Mouse (Mus musculus) midbrain, embryonic 12.5 days (tissue): ENCODE measurements around the gene Dlg2. TPM values are rescaled to one million over a fixed set of nuclear protein-coding genes. Genes with fewer than 3 reads are reported as not detected.
A peak's percentile ranks its signal among the peaks of the same experiment; 100 is the strongest.

ENCODE experiments used
- ATAC-seq: fragments of 200-750 bp; cut with Nextera tagmentation; 2 replicates; pipeline ENCODE4 v1.8.0; 2017; ENCODE audit warnings: low read depth, moderate TSS enrichment, moderate library complexity; ENCODE audit not compliant: low FRiP score
- H3K27ac ChIP-seq: fragments of 300-500 bp; sonication (generic); replicated peaks from 2 replicates; pipeline ENCODE4 v1.5.1; 2016; ENCODE audit warnings: mild to moderate bottlenecking
- H3K27me3 ChIP-seq: fragments of 300-500 bp; sonication (generic); 2 replicates; pipeline ENCODE4 v1.6.1; 2016; ENCODE audit warnings: mild to moderate bottlenecking
- H3K36me3 ChIP-seq: fragments of 300-500 bp; sonication (generic); 2 replicates; pipeline ENCODE4 v1.6.1; 2016
- H3K4me1 ChIP-seq: fragments of 300-500 bp; sonication (generic); 2 replicates; pipeline ENCODE4 v1.6.1; 2016
- H3K4me2 ChIP-seq: fragments of 300-500 bp; sonication (generic); replicated peaks from 2 replicates; pipeline ENCODE4 v1.6.1; 2016; ENCODE audit warnings: mild to moderate bottlenecking, moderate library complexity
- H3K4me3 ChIP-seq: fragments of 300-500 bp; sonication (generic); 2 replicates; pipeline ENCODE4 v1.5.1; 2016; ENCODE audit warnings: mild to moderate bottlenecking
- H3K9ac ChIP-seq: fragments of 300-500 bp; sonication (generic); replicated peaks from 2 replicates; pipeline ENCODE4 v1.6.1; 2016; ENCODE audit warnings: mild to moderate bottlenecking, moderate library complexity
- H3K9me3 ChIP-seq: fragments of 300-500 bp; sonication (generic); 2 replicates; pipeline ENCODE4 v1.6.1; 2016; ENCODE audit warnings: mild to moderate bottlenecking
- WGBS: fragments of 180-500 bp; shearing (Covaris S2); methylation state at CpG from one replicate; pipeline ENCODE4 v1.1.7; 2016; 5-methylcytosine and 5-hydroxymethylcytosine counted together
- polyA plus RNA-seq: library from polyadenylated mRNA; unstranded; fragments of >200 nt; fragmentation: Nextera tagmentation; extraction: Ambion mirVana; gene quantifications from 2 replicates; pipeline ENCODE4 v1.2.1, GENCODE M21; 2016

Gene Dlg2
- polyA plus RNA-seq, 1 experiment from 2014 or later, result 4.2 TPM

DNA sequence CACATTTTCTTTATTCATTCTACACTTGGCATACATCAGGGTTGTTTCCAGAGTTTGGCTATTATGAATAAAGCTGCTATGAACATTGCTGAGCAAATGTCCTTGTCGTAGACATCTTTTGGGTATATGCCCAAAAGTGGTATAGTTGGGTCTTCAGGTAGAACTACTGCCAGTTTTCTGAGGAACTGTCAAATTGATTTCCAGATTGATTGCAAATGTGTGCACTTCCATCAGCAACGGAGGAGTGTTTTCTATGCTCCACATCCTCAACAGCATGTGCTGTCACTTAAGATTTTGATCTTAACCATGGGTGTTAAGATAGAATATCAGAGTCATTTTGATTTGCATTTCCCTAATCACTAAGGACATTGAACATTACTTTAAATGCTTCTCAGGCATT lies 1486.5 kb downstream of the Dlg2 start:
- H3K27me3 ChIP-seq, result no peaks in the 10 kb centered on the region
- no peak overlapping the region for H3K4me3 ChIP-seq
- H3K4me1 ChIP-seq, result no peaks in the 10 kb centered on the region
- no peak for ATAC-seq
- no peaks in the 10 kb centered on the region for H3K9me3 ChIP-seq
- H3K4me2 ChIP-seq, result no peak overlapping the region
- H3K36me3 ChIP-seq, result no peaks in the 10 kb centered on the region
- no peak overlapping the region for H3K9ac ChIP-seq
- WGBS, result 82% methylated on average over 2 of the region's 2 CpGs
- H3K27ac ChIP-seq, result no peak overlapping the region

DNA sequence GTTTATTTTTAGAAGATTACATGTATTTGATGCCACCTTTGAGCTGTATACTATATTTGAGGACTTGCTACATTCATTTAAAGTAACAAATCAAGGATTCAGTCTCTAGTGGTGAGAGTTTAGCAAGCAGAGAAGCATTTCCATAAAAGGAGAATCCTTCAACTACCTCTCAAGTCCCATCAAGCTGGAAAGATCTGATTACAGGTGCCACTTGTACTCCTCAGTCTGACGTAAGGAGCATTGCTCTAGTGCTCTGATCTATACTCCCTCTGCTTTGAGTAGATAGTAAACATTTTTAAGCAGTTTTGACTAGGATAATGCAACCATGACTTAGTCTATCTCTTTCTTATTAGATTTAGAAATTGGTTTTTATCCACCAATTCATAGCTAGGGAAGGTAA lies 1496.5 kb downstream of the Dlg2 start:
- ATAC-seq, result no peak
- Histone ChIP-seq H3K4me2 (no peak overlapping the region), H3K27me3 (no peaks in the 10 kb centered on the region), H3K36me3 (no peaks in the 10 kb centered on the region), H3K4me1 (no peaks in the 10 kb centered on the region), H3K9me3 (no peaks in the 10 kb centered on the region), H3K27ac (no peak overlapping the region), H3K4me3 (no peak overlapping the region), H3K9ac (no peak overlapping the region)
- 73% methylated on average over 1 of the region's 1 CpGs for WGBS

DNA sequence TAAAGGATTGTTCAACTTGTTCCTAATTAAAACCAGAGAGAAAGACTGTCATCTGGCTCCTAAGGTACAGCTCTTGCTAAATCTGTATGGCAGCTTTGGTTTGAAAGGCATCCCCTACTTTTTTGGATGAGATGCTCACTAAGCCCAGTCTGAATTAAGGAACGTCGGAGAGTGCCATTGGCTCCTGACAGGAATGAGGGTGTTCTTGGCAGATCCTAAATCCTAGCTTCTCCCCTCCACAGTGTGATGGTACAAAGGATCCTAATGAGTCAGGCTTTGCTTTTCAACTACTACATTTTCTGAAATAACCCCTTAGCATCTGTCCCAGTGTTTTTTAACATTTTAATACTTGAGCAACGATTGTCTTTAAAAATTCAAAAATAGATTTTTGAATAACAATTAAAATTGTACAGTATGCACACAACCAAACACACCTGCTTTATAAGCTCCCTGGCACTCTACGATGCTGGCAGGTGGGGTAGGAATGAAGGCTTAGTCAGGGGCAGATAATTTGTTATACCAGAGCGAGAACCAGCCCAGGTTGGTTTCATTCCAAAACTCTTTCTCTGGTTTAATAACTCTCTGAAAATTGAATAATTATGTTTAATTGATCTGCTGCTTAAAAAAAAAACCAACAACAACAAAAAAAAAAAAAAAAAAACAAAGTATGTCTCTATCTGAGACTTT lies 1527.4 kb downstream of the Dlg2 start:
- no peaks in the 10 kb centered on the region for H3K27me3 ChIP-seq
- no peak overlapping the region for H3K4me3 ChIP-seq
- no peaks in the 10 kb centered on the region for H3K36me3 ChIP-seq
- H3K27ac ChIP-seq, result no peak overlapping the region
- no peak overlapping the region for H3K4me2 ChIP-seq
- H3K4me1 ChIP-seq, result no peaks in the 10 kb centered on the region
- no peak overlapping the region for H3K9ac ChIP-seq
- 84% methylated on average over 5 of the region's 5 CpGs for WGBS
- no peaks in the 10 kb centered on the region for H3K9me3 ChIP-seq
- no peak for ATAC-seq

DNA sequence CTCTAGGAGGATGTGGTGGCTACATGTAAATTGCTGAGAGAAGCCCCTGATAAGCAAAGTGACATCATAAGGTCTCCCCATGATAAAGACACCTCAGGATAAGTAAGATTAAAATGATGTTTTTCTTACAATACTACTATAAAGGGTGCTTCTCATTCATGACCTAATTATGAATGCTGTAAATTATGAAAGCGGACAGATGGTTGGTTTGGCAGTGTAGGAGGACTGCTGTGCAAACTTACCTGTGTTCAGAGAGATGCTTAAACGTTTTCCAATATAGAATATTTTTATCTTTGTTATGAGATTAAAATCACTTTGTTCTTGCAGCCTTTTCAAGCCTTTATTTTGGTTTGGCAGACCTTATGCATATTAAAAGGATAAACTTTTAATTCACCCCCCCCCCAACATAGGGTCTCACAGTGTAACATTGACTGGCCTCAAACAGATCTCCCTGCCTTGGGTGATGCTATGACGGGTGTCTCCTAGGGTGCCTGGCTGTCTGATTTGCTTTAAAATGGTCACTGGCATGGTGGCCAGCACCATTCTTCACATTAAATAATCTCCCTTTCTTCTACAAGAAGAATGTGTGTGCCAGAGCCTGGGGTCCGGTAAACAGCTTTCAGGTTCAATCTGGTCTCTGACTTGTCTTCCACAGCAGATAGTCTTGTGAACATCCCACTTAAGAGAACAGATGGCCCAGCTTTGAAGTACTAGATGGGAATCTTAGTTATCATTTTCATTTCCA lies 1529.4 kb downstream of the Dlg2 start:
- no peak for ATAC-seq
- Histone ChIP-seq H3K27ac (no peak overlapping the region), H3K9me3 (no peaks in the 10 kb centered on the region), H3K4me2 (no peak overlapping the region), H3K4me1 (no peaks in the 10 kb centered on the region), H3K9ac (no peak overlapping the region), H3K4me3 (no peak overlapping the region), H3K27me3 (no peaks in the 10 kb centered on the region), H3K36me3 (no peaks in the 10 kb centered on the region)
- WGBS, result 74% methylated on average over 4 of the region's 4 CpGs

DNA sequence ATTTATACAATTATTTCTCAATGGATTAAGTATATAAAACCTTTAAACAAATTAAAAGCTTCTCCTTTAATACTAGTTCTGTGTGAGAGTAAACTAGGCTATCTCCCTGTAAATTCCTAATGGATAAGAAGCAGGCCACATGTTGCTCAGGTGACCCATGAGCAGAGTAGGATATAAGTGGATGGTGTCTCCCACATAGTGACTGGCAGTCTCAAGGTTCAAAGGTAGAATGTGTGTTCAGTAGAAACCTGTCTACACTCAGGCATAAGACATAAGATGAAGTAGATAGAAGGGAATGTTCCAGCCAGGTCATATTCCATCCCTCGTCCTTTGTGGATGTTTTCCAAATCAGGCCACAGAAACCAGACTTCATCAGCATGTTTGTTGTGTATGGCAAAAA lies 1532.2 kb downstream of the Dlg2 start:
- Histone ChIP-seq H3K9ac (no peak overlapping the region), H3K9me3 (no peaks in the 10 kb centered on the region), H3K27ac (no peak overlapping the region), H3K4me2 (no peak overlapping the region), H3K4me3 (no peak overlapping the region), H3K27me3 (no peaks in the 10 kb centered on the region), H3K36me3 (no peaks in the 10 kb centered on the region), H3K4me1 (no peaks in the 10 kb centered on the region)
- no peak for ATAC-seq
- WGBS, result 94% methylated on average over 1 of the region's 1 CpGs

DNA sequence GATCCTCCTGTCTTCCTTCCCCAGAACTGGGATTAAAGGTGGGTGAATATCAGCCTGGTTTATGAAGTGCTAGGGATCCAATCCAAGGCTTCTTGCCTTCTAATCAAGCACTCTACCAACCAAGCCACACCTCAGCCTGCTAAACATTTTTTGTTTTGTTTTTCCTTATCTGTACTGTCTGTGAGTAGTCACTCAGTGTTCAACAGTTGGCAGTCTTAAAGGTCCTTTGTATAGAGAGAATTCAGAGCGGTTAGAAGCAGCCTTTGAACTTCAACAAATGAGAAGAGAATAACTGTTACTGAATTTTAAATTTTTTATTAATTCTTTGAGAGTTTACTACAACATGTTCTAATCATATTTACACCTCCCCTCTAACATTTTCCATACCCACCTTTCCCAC lies 1548.5 kb downstream of the Dlg2 start:
- no peak overlapping the region for H3K4me3 ChIP-seq
- no peaks in the 10 kb centered on the region for H3K36me3 ChIP-seq
- H3K27me3 ChIP-seq, result no peaks in the 10 kb centered on the region
- no peak for ATAC-seq
- no peak overlapping the region for H3K27ac ChIP-seq
- H3K4me1 ChIP-seq, result no peaks in the 10 kb centered on the region
- 86% methylated on average over 1 of the region's 1 CpGs for WGBS
- H3K4me2 ChIP-seq, result no peak overlapping the region
- no peak overlapping the region for H3K9ac ChIP-seq
- no peaks in the 10 kb centered on the region for H3K9me3 ChIP-seq

DNA sequence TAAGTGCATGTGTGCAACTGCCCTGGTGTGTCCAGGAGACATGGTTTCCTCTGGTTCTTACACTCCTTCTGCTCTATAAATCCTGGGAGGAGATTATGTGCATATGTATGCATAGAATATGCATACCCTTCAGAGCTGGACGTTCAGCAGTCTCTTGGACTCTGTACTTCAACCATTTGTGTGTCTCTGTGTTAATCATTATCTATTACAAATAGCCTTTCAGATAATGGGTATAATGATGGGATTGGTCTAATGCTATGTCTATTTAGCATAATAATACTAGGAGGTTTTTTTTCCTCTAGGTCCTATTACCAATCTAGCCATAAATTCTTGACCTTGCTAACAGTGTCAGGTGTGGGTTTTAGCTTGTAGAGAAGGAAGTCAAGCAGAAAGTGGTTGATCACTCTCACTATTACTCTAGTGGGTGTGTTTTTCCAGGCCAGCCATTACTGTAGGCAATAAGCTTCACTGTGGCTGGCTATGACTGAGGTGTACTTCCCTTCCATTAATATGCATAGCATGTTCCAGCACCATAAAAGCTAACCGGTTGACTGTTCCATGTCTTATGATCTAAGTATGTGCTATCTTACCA lies 1549.1 kb downstream of the Dlg2 start:
- no peak overlapping the region for H3K27ac ChIP-seq
- H3K27me3 ChIP-seq, result no peaks in the 10 kb centered on the region
- H3K4me1 ChIP-seq, result no peaks in the 10 kb centered on the region
- no peaks in the 10 kb centered on the region for H3K36me3 ChIP-seq
- no peak overlapping the region for H3K9ac ChIP-seq
- no peak overlapping the region for H3K4me3 ChIP-seq
- no peak overlapping the region for H3K4me2 ChIP-seq
- 75% methylated on average over 2 of the region's 2 CpGs for WGBS
- ATAC-seq, result no peak
- no peaks in the 10 kb centered on the region for H3K9me3 ChIP-seq

DNA sequence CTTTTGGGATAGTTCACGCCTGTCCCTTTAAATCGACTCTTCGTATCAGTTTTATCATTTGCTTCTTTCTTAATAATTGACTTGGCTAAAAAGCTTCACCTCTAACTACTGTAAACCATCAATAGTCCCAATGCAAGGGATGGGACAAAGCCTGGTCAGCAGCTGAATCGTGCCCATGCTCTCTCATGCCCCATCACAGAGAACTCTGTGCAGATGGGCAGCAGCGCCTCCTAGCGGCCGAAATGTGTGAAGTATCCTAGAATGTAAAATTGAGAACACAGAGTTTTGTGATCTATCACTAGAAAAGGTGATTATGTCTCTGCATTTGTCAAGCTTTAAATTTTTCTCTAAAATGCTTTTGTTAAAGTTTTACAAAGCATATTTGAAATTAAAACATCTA lies 1550.6 kb downstream of the Dlg2 start:
- Histone ChIP-seq H3K4me1 (no peaks in the 10 kb centered on the region), H3K9me3 (no peaks in the 10 kb centered on the region), H3K9ac (no peak overlapping the region), H3K4me3 (no peak overlapping the region), H3K27ac (no peak overlapping the region), H3K27me3 (no peaks in the 10 kb centered on the region), H3K36me3 (no peaks in the 10 kb centered on the region), H3K4me2 (no peak overlapping the region)
- peak; percentile 78 for ATAC-seq
- 39% methylated on average over 7 of the region's 7 CpGs for WGBS

DNA sequence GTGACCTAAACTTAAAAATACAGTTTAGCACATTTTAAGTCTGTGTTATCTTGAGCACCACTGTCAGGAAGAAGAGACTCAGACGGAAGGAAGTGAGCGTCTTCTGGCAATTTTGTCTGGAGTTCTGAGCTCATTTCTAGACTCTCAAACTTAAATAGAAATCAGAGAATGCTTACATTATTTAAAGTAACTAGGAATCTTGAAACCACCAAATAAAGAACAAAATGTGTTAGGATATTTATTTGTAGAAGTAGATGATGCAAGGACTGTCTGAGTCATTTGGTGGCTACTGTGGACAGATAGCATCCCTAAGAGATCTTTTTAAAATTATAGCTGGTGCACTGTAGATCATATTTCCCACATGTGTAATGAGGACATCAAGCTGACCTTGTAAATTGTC lies 1557.8 kb downstream of the Dlg2 start:
- no peaks in the 10 kb centered on the region for H3K36me3 ChIP-seq
- no peak overlapping the region for H3K4me2 ChIP-seq
- H3K4me3 ChIP-seq, result no peak overlapping the region
- no peak overlapping the region for H3K27ac ChIP-seq
- ATAC-seq, result no peak
- no peaks in the 10 kb centered on the region for H3K4me1 ChIP-seq
- no peaks in the 10 kb centered on the region for H3K9me3 ChIP-seq
- WGBS, result 93% methylated on average over 2 of the region's 2 CpGs
- H3K27me3 ChIP-seq, result no peaks in the 10 kb centered on the region
- H3K9ac ChIP-seq, result no peak overlapping the region

DNA sequence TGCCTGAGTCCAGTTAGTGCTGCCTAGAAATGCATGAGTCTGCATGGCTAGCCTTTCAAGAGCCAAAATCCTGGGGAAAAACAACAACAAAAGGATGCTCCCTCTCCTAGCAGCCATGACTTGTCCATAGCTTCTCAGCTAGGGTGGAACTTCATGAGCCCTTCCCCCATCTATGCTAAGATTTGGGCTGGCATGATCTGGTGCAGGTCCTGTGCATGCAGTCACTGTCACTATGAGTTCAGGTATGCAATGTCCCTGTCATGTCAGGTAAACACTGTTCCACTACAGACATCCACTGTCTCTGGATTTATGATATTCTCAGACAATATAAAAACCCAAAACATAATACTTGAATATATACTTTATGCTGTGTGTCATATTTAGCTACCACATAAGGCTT lies 1563.7 kb downstream of the Dlg2 start:
- no peak overlapping the region for H3K9ac ChIP-seq
- no peaks in the 10 kb centered on the region for H3K9me3 ChIP-seq
- H3K4me2 ChIP-seq, result no peak overlapping the region
- no peak overlapping the region for H3K4me3 ChIP-seq
- no peaks in the 10 kb centered on the region for H3K36me3 ChIP-seq
- ATAC-seq, result no peak
- H3K27ac ChIP-seq, result no peak overlapping the region
- no peaks in the 10 kb centered on the region for H3K4me1 ChIP-seq
- H3K27me3 ChIP-seq, result no peaks in the 10 kb centered on the region

DNA sequence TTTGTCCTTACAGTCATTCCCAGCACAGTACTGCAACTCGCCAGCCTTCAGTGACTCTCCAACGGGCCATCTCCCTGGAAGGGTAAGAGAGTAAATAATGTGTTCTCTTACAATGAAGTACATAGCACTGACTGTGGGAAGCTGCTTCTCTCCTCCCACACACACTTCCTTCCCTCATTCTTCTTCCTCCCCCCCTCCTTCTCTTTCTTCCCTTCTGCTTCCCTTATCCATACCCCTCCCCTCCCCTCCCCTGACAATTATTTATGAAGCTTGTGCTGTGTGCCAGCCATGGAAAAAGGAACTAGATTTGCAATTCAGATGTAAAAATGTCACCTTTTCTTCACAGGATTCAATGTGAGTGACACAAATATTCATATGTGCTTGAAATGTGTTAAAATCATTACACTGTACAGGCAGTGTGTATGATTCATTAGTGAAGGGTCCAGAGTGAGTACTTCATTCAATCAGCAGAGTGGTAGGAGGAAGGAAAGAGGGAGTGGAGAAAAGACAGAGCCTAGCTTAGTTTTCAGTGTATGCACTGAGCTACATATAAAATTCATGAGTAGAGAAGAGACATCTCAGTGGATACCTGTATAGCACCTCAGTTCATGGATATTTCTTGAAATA lies 1564.4 kb downstream of the Dlg2 start:
- H3K27me3 ChIP-seq, result no peaks in the 10 kb centered on the region
- no peak overlapping the region for H3K27ac ChIP-seq
- no peaks in the 10 kb centered on the region for H3K36me3 ChIP-seq
- H3K4me1 ChIP-seq, result no peaks in the 10 kb centered on the region
- no peak overlapping the region for H3K9ac ChIP-seq
- no peak for ATAC-seq
- no peaks in the 10 kb centered on the region for H3K9me3 ChIP-seq
- no peak overlapping the region for H3K4me3 ChIP-seq
- no peak overlapping the region for H3K4me2 ChIP-seq
- WGBS, result 68% methylated on average over 2 of the region's 2 CpGs

DNA sequence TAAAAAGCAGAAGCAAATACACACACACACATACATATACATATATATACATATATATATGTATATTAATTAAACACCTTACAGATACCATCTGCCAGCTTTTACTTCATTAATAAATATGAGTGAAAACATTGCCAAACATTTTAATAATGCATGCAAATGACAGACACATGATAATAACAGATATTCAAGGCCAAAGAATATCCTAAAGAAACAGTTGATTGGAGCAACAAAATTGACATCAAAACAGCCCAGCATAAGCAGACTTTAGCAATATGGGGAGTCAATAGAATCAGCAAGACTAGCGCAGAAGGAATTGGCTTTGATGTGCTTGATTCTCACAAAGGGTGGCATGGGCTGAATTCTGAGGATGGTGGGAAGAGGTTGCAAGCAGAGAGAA lies 1568.5 kb downstream of the Dlg2 start:
- Histone ChIP-seq H3K4me1 (no peaks in the 10 kb centered on the region), H3K4me3 (no peak overlapping the region), H3K27ac (no peak overlapping the region), H3K36me3 (no peaks in the 10 kb centered on the region), H3K9me3 (no peaks in the 10 kb centered on the region), H3K4me2 (no peak overlapping the region), H3K27me3 (no peaks in the 10 kb centered on the region), H3K9ac (no peak overlapping the region)
- WGBS, result 82% methylated on average over 1 of the region's 1 CpGs
- ATAC-seq, result no peak
